Comparison of ENCODE assay signal across 25 mouse cellular contexts in the genomic region with DNA sequence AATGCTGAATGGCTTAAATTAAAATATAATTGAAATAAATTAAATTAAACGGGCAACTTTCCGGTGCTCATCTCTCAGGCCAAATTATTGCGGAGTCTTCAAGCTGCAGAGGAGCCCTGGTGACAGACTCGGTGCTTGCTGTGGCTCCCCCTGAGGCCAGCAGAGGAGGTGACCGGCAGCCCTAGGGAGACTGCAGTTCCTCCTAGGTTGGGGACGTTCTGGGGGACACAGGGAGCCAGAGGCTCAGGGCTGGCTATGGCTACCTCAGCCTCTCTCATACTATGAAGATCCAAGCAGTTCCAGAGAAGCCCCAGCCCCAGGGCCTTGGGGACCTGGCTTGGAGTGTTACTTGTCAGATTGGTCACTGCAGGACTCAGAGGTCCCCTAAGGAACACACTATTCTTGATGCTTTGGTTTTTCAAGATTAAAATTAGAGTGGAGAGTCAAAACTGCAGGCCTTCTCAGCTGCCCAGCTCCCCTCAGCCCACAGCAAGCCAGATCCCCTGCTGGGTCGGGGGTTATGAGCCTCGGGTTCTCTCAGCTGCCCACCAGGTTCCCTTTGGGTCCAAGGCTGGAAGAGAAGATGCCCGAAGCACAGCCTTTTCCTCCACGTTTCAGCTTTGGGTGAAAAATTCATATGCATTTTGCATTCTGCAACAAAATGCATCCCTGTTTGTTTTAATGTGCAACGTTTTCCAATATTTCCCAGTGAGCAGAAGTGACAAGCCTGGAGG.
DNase-seq lines count a peak whose midpoint lies in the region; ATAC-seq and TF ChIP-seq lines count a peak whose summit lies in the region.
"Had no signal": no experiment of that assay in that cellular context is flagged by ENCODE, and none has a peak within 500 bp of the region (broad histone marks: within the 10 kb centered on the region; RNA-seq: fewer than 3 reads in every experiment).

No protein-coding gene starts in this region.

- no peaks in the 10 kb centered on the region for H3K36me3 ChIP-seq in hindbrain, embryonic 13.5 days
- H3K36me3 ChIP-seq in hindbrain, embryonic 12.5 days: no peaks in the 10 kb centered on the region
- H3K36me3 ChIP-seq in testis, adult 2 months (ENCODE audit: control insufficient read depth, insufficient read depth, low read length): no peaks in the 10 kb centered on the region
- H3K36me3 ChIP-seq: G1E; heart, embryonic 13.5 days; liver, embryonic 13.5 days; stomach, embryonic 15.5 days had no signal

- 72% methylated on average over 11 of the region's 11 CpGs for WGBS in hindbrain, embryonic 13.5 days
- 75% methylated on average over 11 of the region's 11 CpGs for WGBS in hindbrain, embryonic 12.5 days

- H3K27me3 ChIP-seq in hindbrain, embryonic 13.5 days: no peaks in the 10 kb centered on the region
- H3K27me3 ChIP-seq in hindbrain, embryonic 12.5 days: peaks cover 3% of the 10 kb centered on the region; the same call in 1 of the 2 replicates
- H3K27me3 ChIP-seq in testis, adult 2 months (ENCODE audit: control insufficient read depth, insufficient read depth, low read length): no peaks in the 10 kb centered on the region
- H3K27me3 ChIP-seq: CH12.LX; heart, embryonic 13.5 days; liver, embryonic 13.5 days; Patski; stomach, embryonic 15.5 days had no signal

- no peak overlapping the region for H3K4me2 ChIP-seq in hindbrain, embryonic 13.5 days
- H3K4me2 ChIP-seq in hindbrain, embryonic 12.5 days (replicated peaks): no peak overlapping the region
- H3K4me2 ChIP-seq: heart, embryonic 13.5 days; liver, embryonic 13.5 days; stomach, embryonic 15.5 days had no signal

- no peak for TF ChIP-seq POLR2A in testis, adult 2 months (IDR thresholded peaks at IDR 0.05; ENCODE audit: control insufficient read depth, low read depth, low read length)

- 0 out of 2 replicates have a peak, but pooled peaks have one; percentile 21 for ATAC-seq in hindbrain, embryonic 13.5 days (ENCODE audit: low FRiP score)
- ATAC-seq in hindbrain, embryonic 12.5 days (ENCODE audit: low FRiP score): no peak
- ATAC-seq: forebrain, postnatal 0 days; Patski had no signal

- 0 out of 2 replicates have a peak overlapping the region, but pooled peaks have one; percentile 30 for H3K27ac ChIP-seq in hindbrain, embryonic 13.5 days
- no peak overlapping the region for H3K27ac ChIP-seq in hindbrain, embryonic 12.5 days
- 0 out of 2 replicates have a peak overlapping the region, but pooled peaks have one; percentile 10 for H3K27ac ChIP-seq in layer of hippocampus, adult 2 months
- H3K27ac ChIP-seq in testis, adult 2 months (ENCODE audit: control insufficient read depth, insufficient read depth, low read depth, low read length): no peak overlapping the region
- H3K27ac ChIP-seq: heart, adult 2 months; heart, embryonic 13.5 days; liver, embryonic 13.5 days; stomach, embryonic 15.5 days had no signal

- TF ChIP-seq CTCF in layer of hippocampus, adult 2 months (conservative IDR thresholded peaks at IDR 0.05): peak; percentile 35
- 0 out of 2 replicates have a peak, but pooled peaks have one; percentile 3 for TF ChIP-seq CTCF in testis, adult 2 months (IDR thresholded peaks at IDR 0.05; ENCODE audit: control insufficient read depth, insufficient read depth, insufficient replicate concordance, low read depth, low read length)

- H3K4me1 ChIP-seq in hindbrain, embryonic 13.5 days (replicated peaks): peaks cover 20% of the 10 kb centered on the region; the same call in 1 of the 2 replicates
- 0 out of 2 replicates have a peak, but pooled peaks cover 6% of the 10 kb centered on the region for H3K4me1 ChIP-seq in hindbrain, embryonic 12.5 days
- H3K4me1 ChIP-seq in testis, adult 2 months (ENCODE audit: control insufficient read depth, insufficient read depth, low read length): peaks cover 3% of the 10 kb centered on the region; the same call in 1 of the 2 replicates
- H3K4me1 ChIP-seq: heart, embryonic 13.5 days; liver, embryonic 13.5 days; stomach, embryonic 15.5 days had no signal

- H3K9me3 ChIP-seq in hindbrain, embryonic 13.5 days: no peaks in the 10 kb centered on the region
- H3K9me3 ChIP-seq in hindbrain, embryonic 12.5 days (replicated peaks): no peaks in the 10 kb centered on the region; the same call in 1 of the 2 replicates
- H3K9me3 ChIP-seq: G1E; heart, embryonic 13.5 days; liver, embryonic 13.5 days; stomach, embryonic 15.5 days had no signal

- DNase-seq in layer of hippocampus, adult 2 months (ENCODE audit: low spot score in 2 of 2): no peak
- DNase-seq in layer of hippocampus, adult 9-10 months (ENCODE audit: low spot score): no peak
- no peak for DNase-seq in testis, postnatal 14 days (ENCODE audit: low spot score)
- no peak for DNase-seq in spleen, postnatal 4 days (ENCODE audit: low spot score in 2 of 2)
- DNase-seq: adrenal gland, adult 2 months; B cell, adult 2 months; cerebellum, adult 18-20 months; forebrain, postnatal 0 days; gastrocnemius, postnatal 14 days; heart, adult 2 months; heart, postnatal 14 days; kidney, adult 2 months; kidney, postnatal 10 days; layer of hippocampus, postnatal 36 days; liver, embryonic 13.5 days; lung, adult 2 months; lung, postnatal 14 days had no signal

- H3K4me3 ChIP-seq in hindbrain, embryonic 13.5 days: no peak overlapping the region
- no peak overlapping the region for H3K4me3 ChIP-seq in hindbrain, embryonic 12.5 days
- H3K4me3 ChIP-seq in layer of hippocampus, adult 2 months: no peak overlapping the region
- no peak overlapping the region for H3K4me3 ChIP-seq in testis, adult 2 months (ENCODE audit: control insufficient read depth, low read depth, low read length)
- H3K4me3 ChIP-seq: heart, adult 2 months; heart, embryonic 13.5 days; liver, embryonic 13.5 days; stomach, embryonic 15.5 days had no signal

- no peak overlapping the region for H3K9ac ChIP-seq in hindbrain, embryonic 13.5 days
- H3K9ac ChIP-seq in hindbrain, embryonic 12.5 days: no peak overlapping the region
- H3K9ac ChIP-seq: forebrain, postnatal 0 days; heart, embryonic 13.5 days; liver, embryonic 13.5 days; stomach, embryonic 15.5 days had no signal

Comparison
In these comparisons a context has a peak if more than half of its experiments do, and no peak if none do; other contexts are left out.
1. H3K27ac ChIP-seq: peak in hindbrain, embryonic 13.5 days (single experiment) and layer of hippocampus, adult 2 months (single experiment); none in hindbrain, embryonic 12.5 days (single experiment) and testis, adult 2 months (single experiment).